Mouse (Mus musculus) liver, embryonic 18 days (tissue): ENCODE data around the gene Zdhhc5. TPM values are rescaled to one million over a fixed set of nuclear protein-coding genes. Genes with fewer than 3 reads are reported as not detected.

Experiments used
- polyA plus RNA-seq: library from polyadenylated mRNA; depleted of rRNA; stranded (reverse); fragments of >200 nt; gene quantifications from 2 replicates; pipeline ENCODE4 v1.2.3, GENCODE M21; 2012; rRNA removed

Zdhhc5 gene
- polyA plus RNA-seq = 15.4 and 16.1 TPM in 2 replicates

GRCm38 (mm10) chr2:84714811-84715561 lies at the start of gene Zdhhc5:
Gene Zdhhc5, minus strand, starts transcription at chr2:84715180.

DNA sequence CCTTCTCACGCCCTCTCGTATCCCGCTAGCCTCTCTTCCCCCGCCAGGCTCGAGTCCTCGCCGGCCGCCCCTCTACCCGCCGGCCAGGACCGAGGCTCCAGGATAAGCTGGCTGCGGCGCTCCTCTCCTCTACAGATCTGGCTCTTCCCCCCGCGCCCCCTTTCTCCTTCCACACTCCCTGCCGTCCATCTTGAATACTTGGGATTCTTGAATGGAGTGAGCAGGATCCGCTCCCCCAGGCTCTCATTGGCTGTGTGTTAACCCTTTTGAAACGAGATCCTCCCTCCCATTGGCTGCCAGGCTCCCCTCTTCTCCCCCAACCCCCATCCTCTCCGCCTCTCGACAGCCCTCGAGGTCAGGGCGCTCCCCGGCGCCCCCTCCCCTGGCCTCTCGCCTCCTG lies 28.6 kb upstream of the Zdhhc5 start, which contains the start of gene Gm19426:
Gene Gm19426, minus strand, starts transcription at position 95 of the 400 bp plus-strand sequence.

DNA sequence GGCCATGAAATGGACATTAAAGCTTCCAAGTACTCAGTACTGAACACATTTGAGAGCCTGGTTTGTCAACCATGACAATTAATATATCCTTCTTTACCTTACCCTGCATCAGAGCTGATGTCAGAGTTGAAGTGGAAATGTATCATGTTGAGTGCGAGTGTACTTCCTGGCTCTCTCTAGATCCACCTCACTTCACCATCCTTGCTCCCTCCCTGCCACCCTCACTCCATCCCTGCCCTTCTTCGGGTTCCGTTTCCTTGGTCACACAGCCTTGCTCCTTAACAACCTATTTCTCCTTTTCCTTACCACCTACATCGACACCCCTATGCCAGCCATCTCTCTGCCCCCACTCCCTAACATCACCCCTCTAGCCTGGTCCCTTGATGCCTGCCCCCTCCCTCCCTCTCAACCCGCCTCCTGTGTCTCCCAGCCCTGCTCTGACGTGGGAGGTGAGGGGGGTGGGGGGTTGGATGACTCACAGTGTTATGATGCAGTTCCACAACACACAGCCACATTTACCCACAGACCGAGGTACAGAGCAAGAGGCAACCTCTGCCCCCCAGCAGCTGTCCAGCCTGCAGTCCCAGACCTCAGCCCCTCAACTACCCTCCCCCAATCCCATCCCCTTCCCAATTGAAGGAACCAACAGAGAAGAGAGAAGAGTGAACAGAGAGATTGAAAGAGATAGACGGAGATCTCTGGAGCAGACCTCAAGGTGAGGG lies 18.8 kb upstream of the Zdhhc5 start, which contains the start of gene Ypel4:
Gene Ypel4, plus strand, starts transcription at position 480 of the 722 bp plus-strand sequence.

DNA sequence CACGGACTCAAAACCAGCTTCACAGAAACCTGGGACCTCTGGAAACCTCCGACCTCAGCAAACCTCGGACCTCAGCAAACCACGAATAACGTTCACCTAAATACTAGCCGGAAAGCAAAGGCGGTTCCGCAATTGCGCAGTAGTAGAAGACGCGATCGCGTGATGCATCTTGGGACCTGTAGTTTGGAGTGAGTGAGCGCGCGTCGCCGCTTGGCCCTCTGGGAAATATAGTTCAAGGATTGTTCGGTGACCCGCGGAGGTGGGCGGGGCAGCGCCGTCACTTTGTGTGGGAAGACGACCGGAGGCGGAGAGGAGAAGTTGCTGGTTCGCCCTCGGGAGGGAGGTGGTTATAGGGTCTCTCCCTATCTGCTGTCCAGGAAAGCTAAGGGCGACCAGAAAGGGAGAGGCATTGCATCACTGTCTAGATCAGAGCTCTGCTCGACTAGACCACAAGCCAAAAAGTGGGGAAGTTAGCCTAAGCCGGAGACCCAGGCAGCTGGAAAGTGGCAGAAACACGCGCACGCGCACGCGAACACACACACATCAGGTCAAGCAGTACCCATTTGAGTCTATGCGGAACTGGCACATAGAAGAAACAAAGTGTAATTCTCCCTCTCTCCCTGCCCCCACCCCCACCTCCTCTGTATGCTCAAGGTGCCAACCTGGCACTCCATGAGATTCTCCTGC lies 12.3 kb upstream of the Zdhhc5 start, which contains the start of gene Clp1:
Gene Clp1, minus strand, starts transcription at position 179 of the 687 bp plus-strand sequence.

GRCm38 (mm10) chr2:84679016-84679415 lies 36.0 kb downstream of the Zdhhc5 start, which contains the start of gene Tmx2:
Gene Tmx2, minus strand, starts transcription at chr2:84679140.

GRCm38 (mm10) chr2:84677968-84678880 lies 36.8 kb downstream of the Zdhhc5 start, which contains the start of the genes Gm28635 and Med19:
Gene Gm28635, minus strand, starts transcription at chr2:84678041.
Gene Med19, plus strand, starts transcription at chr2:84678402.

GRCm38 (mm10) chr2:84670569-84670933 lies 44.4 kb downstream of the Zdhhc5 start, which contains the start of gene Selenoh:
Gene Selenoh, minus strand, starts transcription at chr2:84670770.

DNA sequence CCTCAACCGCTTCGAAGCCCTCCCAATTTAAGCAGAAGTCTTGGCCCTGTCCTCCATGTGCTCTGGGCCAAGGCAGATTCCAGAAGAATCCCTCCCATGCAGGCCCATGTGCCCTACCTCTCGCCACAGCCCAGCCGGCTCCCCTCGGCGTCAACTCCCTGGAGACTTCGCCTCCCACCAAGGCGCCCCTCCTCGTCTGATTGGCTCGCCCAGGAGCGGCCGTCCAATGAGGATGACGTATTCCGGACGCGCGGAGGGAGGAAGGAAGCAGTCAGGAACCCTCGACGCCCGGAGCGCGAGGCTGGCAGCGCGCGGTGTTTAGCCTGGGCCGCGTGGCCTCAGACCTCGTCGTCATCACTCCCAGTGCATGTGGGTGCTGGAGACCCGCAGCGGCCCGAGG lies 56.2 kb downstream of the Zdhhc5 start, which contains the start of gene Btbd18:
Gene Btbd18, plus strand, starts transcription at position 274 of the 400 bp plus-strand sequence.

GRCm38 (mm10) chr2:84650464-84651195 lies 64.3 kb downstream of the Zdhhc5 start, which contains the start of gene Ctnnd1:
Gene Ctnnd1, minus strand, starts transcription at chr2:84650765.

Other genes with a start within 250 kb of the Zdhhc5 start
- gene Tfpi, start 238.4 kb downstream of the Zdhhc5 start, polyA plus RNA-seq = 11.6 and 11.8 TPM in 2 replicates
- gene Ctnnd1, start 64.4 kb downstream of the Zdhhc5 start, polyA plus RNA-seq = 21.0 and 23.7 TPM in 2 replicates
- 0.01 and 0.02 TPM in 2 replicates for gene Btbd18, start 56.1 kb downstream of the Zdhhc5 start, polyA plus RNA-seq
- 51.1 and 54.1 TPM in 2 replicates for gene Selenoh, start 44.4 kb downstream of the Zdhhc5 start, polyA plus RNA-seq
- gene Gm28635, start 37.1 kb downstream of the Zdhhc5 start, polyA plus RNA-seq = not detected in 2 replicates
- 8.1 and 8.5 TPM in 2 replicates for gene Med19, start 36.8 kb downstream of the Zdhhc5 start, polyA plus RNA-seq
- 27.7 and 33.4 TPM in 2 replicates for gene Tmx2, start 36.0 kb downstream of the Zdhhc5 start, polyA plus RNA-seq
- gene Clp1, start 12.2 kb upstream of the Zdhhc5 start, polyA plus RNA-seq = 16.4 and 19.7 TPM in 2 replicates
- gene Ypel4, start 18.9 kb upstream of the Zdhhc5 start, polyA plus RNA-seq = 69.8 and 81.8 TPM in 2 replicates
- gene Gm19426, start 28.5 kb upstream of the Zdhhc5 start, polyA plus RNA-seq = 1.7 and 1.9 TPM in 2 replicates
- 247 and 273 TPM in 2 replicates for gene Serping1, start 60.3 kb upstream of the Zdhhc5 start, polyA plus RNA-seq
- 294 and 350 TPM in 2 replicates for gene Ube2l6, start 83.6 kb upstream of the Zdhhc5 start, polyA plus RNA-seq
- 0.08 and 0.12 TPM in 2 replicates for gene Smtnl1, start 107.5 kb upstream of the Zdhhc5 start, polyA plus RNA-seq
- gene Timm10, start 111.8 kb upstream of the Zdhhc5 start, polyA plus RNA-seq = 39.7 and 45.9 TPM in 2 replicates
- 79.7 and 85.8 TPM in 2 replicates for gene Slc43a1, start 123.7 kb upstream of the Zdhhc5 start, polyA plus RNA-seq
- gene Rtn4rl2, start 171.5 kb upstream of the Zdhhc5 start, polyA plus RNA-seq = 0.08 and 0.09 TPM in 2 replicates
- gene Slc43a3, start 221.4 kb upstream of the Zdhhc5 start, polyA plus RNA-seq = 86.0 and 88.1 TPM in 2 replicates